Mouse (Mus musculus) ES-E14 (cell line): ENCODE data around the gene Slc48a1.

Experiments used
- HCFC1 ChIP-seq: IDR thresholded peaks from 2 replicates; pipeline ENCODE4 v1.6.1; 2012; ENCODE audit warnings: low read length, inconsistent platforms, borderline replicate concordance; ENCODE audit not compliant: insufficient read depth
- ZC3H11A ChIP-seq: IDR thresholded peaks from 2 replicates; pipeline ENCODE4 v1.6.1; 2012; ENCODE audit warnings: low read depth, mild to moderate bottlenecking, inconsistent platforms, low read length, borderline replicate concordance

GRCm38 (mm10) chr15:97812875-97813274 lies 34.6 kb downstream of the Slc48a1 start:
- TF ChIP-seq ZC3H11A (no peak), HCFC1 (no peak)
